Mouse (Mus musculus): Measurements from ENCODE around the gene Mark1. TPM values are rescaled to one million over a fixed set of nuclear protein-coding genes. Genes with fewer than 3 reads are reported as not detected.

The Mark1 gene
- polyA plus RNA-seq (2012; rRNA removed), result 0.81 and 0.90 TPM in 2 replicates

GRCm38 (mm10) chr1:184999071-184999750 is at the start of gene Mark1:
Gene Mark1 (minus strand): TSS chr1:184999570.

GRCm38 (mm10) chr1:184882281-184883268 is 116.8 kb downstream of the Mark1 start, which contains the start of gene C130074G19Rik:
Gene C130074G19Rik (minus strand): TSS chr1:184883218.

Other genes starting within 250 kb of the Mark1 start
- 64.1 and 72.8 TPM in 2 replicates for gene Marc1, start 188.3 kb downstream of the Mark1 start, polyA plus RNA-seq (2012; rRNA removed)
- 143 and 147 TPM in 2 replicates for gene Marc2, start 153.1 kb downstream of the Mark1 start, polyA plus RNA-seq (2012; rRNA removed)
- 18.3 and 20.4 TPM in 2 replicates for gene C130074G19Rik, start 116.4 kb downstream of the Mark1 start, polyA plus RNA-seq (2012; rRNA removed)
- gene Rab3gap2, start 204.5 kb upstream of the Mark1 start, polyA plus RNA-seq (2012; rRNA removed), result 12.4 and 14.3 TPM in 2 replicates